Mouse (Mus musculus) thymus, adult 18-20 months (tissue): Measurements from ENCODE around the gene Atxn1.

Experiments
- DNase-seq, 2 experiments: peaks; one replicate each; pipeline ENCODE4 v3.0.0; 2022; ENCODE audit warnings: mixed read lengths in 2 of 2

Gene Atxn1

GRCm38 (mm10) chr13:45764354-45764753, 200.5 kb downstream of the Atxn1 start:
- DNase-seq, result no peak

GRCm38 (mm10) chr13:45762278-45762677, 202.5 kb downstream of the Atxn1 start:
- no peak for DNase-seq

GRCm38 (mm10) chr13:45754483-45754882, 210.3 kb downstream of the Atxn1 start:
- no peak for DNase-seq

DNA sequence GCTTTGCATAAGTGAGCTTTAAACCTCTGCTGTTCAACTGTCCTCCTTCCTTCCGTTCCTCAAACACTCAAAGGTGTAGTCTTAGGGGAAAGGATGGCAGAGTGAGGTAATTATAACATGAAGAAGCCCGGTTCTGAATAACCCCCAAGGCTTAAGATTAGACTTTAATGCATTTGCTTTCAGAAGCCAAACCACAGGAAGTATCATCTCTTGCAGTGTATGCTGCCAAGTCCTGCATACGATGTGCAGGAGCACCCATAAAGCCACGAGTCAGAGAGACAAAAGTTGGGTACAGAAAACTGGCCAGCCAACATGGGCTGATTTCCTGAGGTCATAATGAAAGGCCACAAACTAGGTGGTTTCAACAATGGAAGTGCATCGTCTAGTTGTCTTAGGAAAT, 212.3 kb downstream of the Atxn1 start:
- no peak for DNase-seq

DNA sequence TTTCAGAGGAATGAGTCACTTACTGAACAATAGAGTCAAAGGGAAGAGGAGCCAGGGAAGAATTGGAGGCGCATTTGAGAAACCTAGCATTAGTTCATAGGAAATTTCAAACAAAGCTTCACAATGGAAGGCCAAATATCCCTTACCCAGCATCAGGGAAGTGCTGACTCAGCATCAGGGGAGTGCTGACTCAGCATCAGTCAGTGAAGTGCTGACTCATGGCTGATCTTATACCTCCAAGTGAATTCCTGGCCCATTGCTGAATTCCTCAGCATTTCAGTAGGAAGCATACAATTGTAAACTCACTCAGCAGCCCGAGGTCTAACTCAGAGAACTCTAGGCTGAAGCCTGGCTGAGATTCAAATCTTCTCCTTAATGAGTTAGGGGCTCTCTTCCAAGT, 213.6 kb downstream of the Atxn1 start:
- no peak for DNase-seq

- no peak for DNase-seq
Measured at GRCm38 (mm10) chr13:45750627-45751026, 214.2 kb downstream of the Atxn1 start.

- no peak for DNase-seq
Measured at GRCm38 (mm10) chr13:45749937-45750336, 214.9 kb downstream of the Atxn1 start.

GRCm38 (mm10) chr13:45749222-45749621, 215.6 kb downstream of the Atxn1 start:
- no peak for DNase-seq

- DNase-seq, result no peak
Measured at GRCm38 (mm10) chr13:45748691-45749090, 216.1 kb downstream of the Atxn1 start.

GRCm38 (mm10) chr13:45745851-45746773, 218.7 kb downstream of the Atxn1 start:
- DNase-seq, result no peak

DNA sequence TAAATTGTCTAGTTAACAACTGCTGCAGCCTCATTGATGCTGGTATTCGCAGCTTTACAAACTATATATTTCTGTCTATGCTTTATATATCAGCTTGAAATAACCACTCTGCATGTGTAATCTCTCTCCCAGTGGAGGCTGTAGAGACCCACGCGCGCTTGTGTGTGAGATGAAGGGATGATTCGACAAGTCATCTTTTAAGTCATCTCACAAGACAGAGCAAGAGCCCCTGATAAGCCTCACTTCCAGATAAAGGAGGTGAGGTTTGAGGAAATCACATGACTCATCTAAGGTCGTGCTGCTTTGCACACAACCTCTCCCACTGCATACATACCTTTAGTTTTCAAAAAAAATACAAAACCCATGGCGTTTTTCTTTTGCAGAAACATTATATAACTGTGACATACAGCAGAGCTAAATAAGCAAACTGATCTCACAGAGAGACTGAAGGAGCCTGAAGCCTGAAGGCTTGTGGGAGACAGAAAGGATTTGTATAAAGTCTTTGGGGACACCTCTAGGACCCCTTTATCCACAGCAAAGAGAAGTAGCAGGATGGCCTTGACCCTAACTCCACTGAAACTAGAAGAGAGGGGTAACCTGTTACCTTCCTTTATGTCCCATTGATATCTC, 219.9 kb downstream of the Atxn1 start:
- no peak for DNase-seq

DNA sequence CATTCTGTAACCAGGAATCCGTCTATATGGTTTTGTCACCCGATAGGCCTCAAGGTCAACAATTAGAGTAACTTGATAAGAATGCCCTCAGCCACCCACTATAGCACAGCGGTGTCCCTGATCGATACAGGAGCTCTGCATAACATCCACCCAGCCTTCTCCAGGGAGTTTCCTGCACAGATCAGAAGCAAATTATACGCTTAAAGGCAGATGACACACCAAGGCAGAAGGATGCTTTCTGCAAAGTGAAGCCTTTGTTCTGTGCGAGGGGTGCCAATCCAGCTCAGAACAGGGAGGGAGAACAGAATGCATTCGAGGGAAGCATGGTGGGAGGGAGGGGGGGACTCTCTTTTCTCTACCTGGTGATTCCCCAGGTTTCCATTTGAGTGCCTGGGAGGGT, 221.0 kb downstream of the Atxn1 start:
- DNase-seq, result no peak

- no peak for DNase-seq
Measured at GRCm38 (mm10) chr13:45740369-45740768, 224.4 kb downstream of the Atxn1 start.

- no peak for DNase-seq
Measured at GRCm38 (mm10) chr13:45736241-45736640, 228.6 kb downstream of the Atxn1 start.

DNA sequence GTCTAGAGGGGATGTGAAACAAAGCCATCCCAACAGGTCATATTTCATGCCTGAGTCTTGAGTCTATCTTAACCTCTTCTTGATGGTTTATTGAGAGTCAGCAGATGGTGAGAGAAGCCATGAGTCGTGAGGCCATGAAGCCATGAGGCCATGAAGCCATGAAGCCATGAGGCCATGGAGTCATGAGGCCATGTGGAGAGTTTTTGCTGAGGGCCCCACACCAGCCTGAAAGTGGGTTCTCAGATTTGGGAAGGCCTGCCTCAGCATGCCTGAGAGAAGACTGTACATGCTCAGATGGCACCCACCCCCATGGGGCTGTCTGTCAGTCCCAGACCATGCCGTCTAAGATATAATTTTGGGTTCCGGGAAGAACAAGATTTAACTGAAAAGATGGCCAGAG, 229.0 kb downstream of the Atxn1 start:
- no peak for DNase-seq

- DNase-seq, result no peak
Measured at GRCm38 (mm10) chr13:45734531-45734930, 230.3 kb downstream of the Atxn1 start.

- DNase-seq, result no peak
Measured at GRCm38 (mm10) chr13:45732590-45732989, 232.2 kb downstream of the Atxn1 start.

GRCm38 (mm10) chr13:45726917-45727316, 237.9 kb downstream of the Atxn1 start:
- no peak for DNase-seq

DNA sequence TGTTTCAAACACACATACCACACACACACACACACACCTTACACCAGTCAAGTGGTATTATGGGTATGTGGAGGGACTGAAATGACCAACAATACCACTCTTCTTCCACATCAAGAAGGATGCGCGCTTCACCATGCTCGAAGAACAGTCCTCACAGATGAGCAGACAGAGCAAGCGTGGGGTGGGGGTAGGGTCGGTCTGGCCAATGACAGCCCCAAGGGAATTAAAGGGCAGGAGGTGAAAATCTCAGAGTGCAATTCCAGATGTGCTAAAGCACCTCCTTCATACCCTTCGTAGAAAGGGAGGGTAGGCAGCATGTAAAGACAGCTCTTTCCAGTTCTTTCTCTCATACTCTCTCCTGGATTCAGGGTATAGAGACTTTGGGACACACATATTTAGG, 238.6 kb downstream of the Atxn1 start:
- DNase-seq, result no peak

GRCm38 (mm10) chr13:45724507-45725259, 240.1 kb downstream of the Atxn1 start:
- no peak for DNase-seq

GRCm38 (mm10) chr13:45722885-45723284, 241.9 kb downstream of the Atxn1 start:
- DNase-seq, result no peak

GRCm38 (mm10) chr13:45721621-45722020, 243.2 kb downstream of the Atxn1 start:
- no peak for DNase-seq

DNA sequence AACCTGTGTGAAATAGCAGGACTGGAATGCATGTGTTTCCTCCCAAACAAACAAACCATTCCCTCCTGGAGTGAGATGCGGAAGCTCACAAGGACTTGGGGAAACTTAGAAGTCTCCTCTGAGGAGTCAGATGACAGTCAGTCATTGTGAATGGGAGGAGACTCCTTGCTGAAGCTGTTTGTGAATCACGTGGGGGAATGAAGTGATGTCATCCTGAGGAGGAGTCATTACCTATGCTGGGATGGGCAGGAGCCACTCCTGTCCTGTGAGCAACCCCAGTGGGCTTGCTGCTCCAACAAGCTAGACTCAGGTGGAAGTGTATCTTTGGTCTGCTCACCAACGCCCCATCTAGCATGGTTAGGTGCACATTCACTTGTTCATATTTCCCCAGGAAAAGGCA, 246.0 kb downstream of the Atxn1 start:
- no peak for DNase-seq
